Mouse (Mus musculus) forebrain, embryonic 10.5 days (tissue): ENCODE data around the gene Slamf9. TPM values are rescaled to one million over a fixed set of nuclear protein-coding genes. Genes with fewer than 3 reads are reported as not detected.

ENCODE experiments used
- DNase-seq: peaks from one replicate; pipeline ENCODE4 v3.0.0-alpha.2; 2017; ENCODE audit warnings: low spot score; ENCODE audit errors: extremely low spot score
- H3K27ac ChIP-seq: fragments of 300-500 bp; sonication (generic); 2 replicates; pipeline ENCODE4 v1.5.1; 2016; ENCODE audit warnings: mild to moderate bottlenecking
- H3K27me3 ChIP-seq: fragments of 300-500 bp; sonication (generic); 2 replicates; pipeline ENCODE4 v1.6.1; 2016; ENCODE audit warnings: mild to moderate bottlenecking; ENCODE audit not compliant: poor library complexity, severe bottlenecking
- H3K36me3 ChIP-seq: fragments of 300-500 bp; sonication (generic); replicated peaks from 2 replicates; pipeline ENCODE4 v1.6.1; 2016; ENCODE audit warnings: mild to moderate bottlenecking, moderate library complexity
- H3K4me1 ChIP-seq: fragments of 300-500 bp; sonication (generic); 2 replicates; pipeline ENCODE4 v1.6.1; 2016
- H3K4me3 ChIP-seq: fragments of 300-500 bp; sonication (generic); 2 replicates; pipeline ENCODE4 v1.5.1; 2016; ENCODE audit warnings: mild to moderate bottlenecking, moderate library complexity
- H3K9me3 ChIP-seq: fragments of 300-500 bp; sonication (generic); 2 replicates; pipeline ENCODE4 v1.6.1; 2016; ENCODE audit warnings: mild to moderate bottlenecking, moderate library complexity
- WGBS: fragments of 180-500 bp; shearing (Covaris S2); methylation state at CpG from one replicate; pipeline ENCODE4 v1.1.7; 2016; 5-methylcytosine and 5-hydroxymethylcytosine counted together
- polyA plus RNA-seq: library from polyadenylated mRNA; unstranded; fragments of >200 nt; fragmentation: Nextera tagmentation; extraction: Ambion mirVana; gene quantifications from 2 replicates; pipeline ENCODE4 v1.2.1, GENCODE M21; 2016

The Slamf9 gene
- polyA plus RNA-seq, 1 experiment from 2014 or later, result not detected

GRCm38 (mm10) chr1:172512962-172513361 lies 37.8 kb downstream of the Slamf9 start:
- peak overlapping the region; percentile 17; the same call in 1 of the 2 replicates for H3K4me3 ChIP-seq
- peaks cover 7% of the 10 kb centered on the region for H3K9me3 ChIP-seq
- H3K4me1 ChIP-seq, result peaks cover 39% of the 10 kb centered on the region
- H3K36me3 ChIP-seq, result no peaks in the 10 kb centered on the region
- 37% methylated on average over 13 of the region's 13 CpGs for WGBS
- no peak for DNase-seq
- H3K27ac ChIP-seq, result peak overlapping the region; percentile 68
- H3K27me3 ChIP-seq, result peaks cover 6% of the 10 kb centered on the region; the same call in 1 of the 2 replicates

DNA sequence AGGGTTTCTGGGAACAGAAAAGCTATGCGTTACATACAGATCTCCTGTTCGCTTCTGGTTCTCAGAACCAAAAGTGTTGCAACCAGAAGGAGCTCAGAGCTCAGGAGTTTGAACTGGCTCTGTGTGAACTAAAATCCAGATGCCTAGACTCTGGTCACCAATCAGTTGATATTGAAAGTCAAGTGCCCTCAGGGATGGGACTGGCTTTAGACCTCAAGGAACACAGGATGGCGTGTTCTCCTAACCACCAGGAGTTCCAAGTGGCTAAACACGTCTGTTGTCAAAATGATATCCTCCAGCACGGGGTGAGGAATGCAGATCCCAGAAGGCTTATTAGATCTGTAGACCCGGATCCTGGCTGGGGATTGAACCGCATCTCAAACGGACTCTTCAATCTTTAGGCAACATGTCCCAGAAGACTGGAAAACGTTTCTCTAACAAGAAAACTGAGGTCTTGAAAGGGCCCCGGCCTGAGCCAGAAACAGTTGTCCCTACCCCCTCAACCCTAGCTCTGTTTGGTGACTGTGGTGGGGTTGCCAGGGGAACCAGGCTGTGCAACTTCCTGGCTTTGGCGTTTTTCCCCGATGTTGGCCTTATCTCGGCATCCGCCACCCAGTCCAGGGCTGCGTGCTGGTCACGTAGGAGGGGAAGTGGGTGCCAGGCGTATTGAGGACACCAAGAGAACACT lies 38.5 kb downstream of the Slamf9 start:
- 87% methylated on average over 17 of the region's 17 CpGs for WGBS
- Histone ChIP-seq H3K9me3 (peaks cover 9% of the 10 kb centered on the region), H3K4me3 (no peak overlapping the region), H3K27me3 (peaks cover 5% of the 10 kb centered on the region; the same call in 1 of the 2 replicates), H3K4me1 (peaks cover 34% of the 10 kb centered on the region), H3K27ac (peak overlapping the region; percentile 68; the same call in 1 of the 2 replicates), H3K36me3 (no peaks in the 10 kb centered on the region)
- DNase-seq, result no peak

- Histone ChIP-seq H3K4me1 (peaks cover 31% of the 10 kb centered on the region), H3K36me3 (no peaks in the 10 kb centered on the region), H3K27ac (no peak overlapping the region), H3K9me3 (peaks cover 9% of the 10 kb centered on the region), H3K4me3 (no peak overlapping the region), H3K27me3 (peaks cover 6% of the 10 kb centered on the region; the same call in 1 of the 2 replicates)
- WGBS, result 87% methylated on average over 4 of the region's 4 CpGs
- no peak for DNase-seq
These were observed 39.0 kb downstream of the Slamf9 start for GRCm38 (mm10) chr1:172514213-172514529.

DNA sequence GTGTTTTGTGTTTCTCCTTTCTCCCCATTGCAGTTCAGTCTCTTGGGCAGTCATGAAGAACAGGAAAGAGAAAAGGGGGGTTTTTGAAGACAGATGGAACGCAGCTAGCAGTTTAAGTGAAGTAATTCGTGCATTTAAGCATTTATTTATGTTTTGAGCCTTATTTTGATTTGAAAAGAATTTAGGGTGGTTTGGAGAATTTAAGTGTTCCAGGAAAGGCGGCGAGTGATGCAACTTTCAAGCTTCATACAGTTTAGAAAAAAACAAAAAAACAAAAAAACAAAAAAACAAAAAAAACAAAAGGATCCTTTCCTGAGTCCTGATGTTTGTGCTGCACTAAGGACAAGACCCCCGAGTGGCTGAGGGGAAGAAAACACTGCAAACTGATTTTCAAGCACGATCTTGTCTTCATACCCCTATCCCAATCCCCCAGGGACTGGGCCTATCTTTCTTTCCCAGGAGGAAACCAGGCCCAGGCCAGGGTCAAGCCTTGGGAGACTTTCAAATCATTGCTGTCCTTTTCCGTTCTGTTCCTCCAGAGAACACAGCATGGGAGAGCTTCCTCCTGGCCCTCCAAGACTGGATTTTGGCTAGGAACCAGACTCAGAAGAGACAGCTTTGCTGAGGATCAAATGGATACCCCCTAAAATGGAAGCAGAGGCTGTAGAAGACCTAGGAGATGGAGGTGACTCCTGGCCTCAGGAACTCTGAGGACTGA lies 39.6 kb downstream of the Slamf9 start:
- H3K27me3 ChIP-seq, result peaks cover 11% of the 10 kb centered on the region; the same call in 1 of the 2 replicates
- WGBS, result 86% methylated on average over 7 of the region's 7 CpGs
- DNase-seq, result no peak
- no peaks in the 10 kb centered on the region for H3K36me3 ChIP-seq
- no peak overlapping the region for H3K4me3 ChIP-seq
- peaks cover 35% of the 10 kb centered on the region for H3K4me1 ChIP-seq
- no peak overlapping the region for H3K27ac ChIP-seq
- peaks cover 9% of the 10 kb centered on the region for H3K9me3 ChIP-seq

GRCm38 (mm10) chr1:172515396-172515795 lies 40.2 kb downstream of the Slamf9 start:
- Histone ChIP-seq H3K4me1 (peaks cover 37% of the 10 kb centered on the region), H3K36me3 (no peaks in the 10 kb centered on the region), H3K27me3 (peaks cover 13% of the 10 kb centered on the region; the same call in 1 of the 2 replicates), H3K27ac (0 out of 2 replicates have a peak overlapping the region, but pooled peaks have one; percentile 20), H3K4me3 (no peak overlapping the region), H3K9me3 (peaks cover 9% of the 10 kb centered on the region)
- no peak for DNase-seq
- 72% methylated on average over 1 of the region's 1 CpGs for WGBS

DNA sequence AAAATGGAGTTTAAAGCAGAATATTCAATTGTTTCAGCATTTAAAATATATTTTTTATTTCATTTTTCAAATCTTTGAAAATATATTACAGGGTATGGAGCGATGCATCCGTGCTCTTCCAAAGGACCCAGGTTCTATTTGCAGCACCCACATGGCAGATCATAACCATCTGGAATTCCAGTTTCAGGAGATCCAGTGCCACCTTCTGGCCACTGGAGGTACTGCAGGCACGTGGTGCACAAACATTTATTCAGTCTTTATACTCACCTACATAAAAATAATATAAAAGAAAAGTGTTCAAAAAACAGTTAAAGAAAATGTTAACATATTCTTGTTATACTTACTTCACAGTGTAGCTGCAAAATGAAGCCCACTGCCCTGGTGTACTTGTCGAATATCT lies 42.9 kb downstream of the Slamf9 start:
- WGBS, result 75% methylated on average over 4 of the region's 4 CpGs
- peaks cover 9% of the 10 kb centered on the region for H3K9me3 ChIP-seq
- H3K4me3 ChIP-seq, result no peak overlapping the region
- no peaks in the 10 kb centered on the region for H3K36me3 ChIP-seq
- no peak for DNase-seq
- H3K27me3 ChIP-seq, result peaks cover 28% of the 10 kb centered on the region
- no peak overlapping the region for H3K27ac ChIP-seq
- H3K4me1 ChIP-seq, result peaks cover 41% of the 10 kb centered on the region

DNA sequence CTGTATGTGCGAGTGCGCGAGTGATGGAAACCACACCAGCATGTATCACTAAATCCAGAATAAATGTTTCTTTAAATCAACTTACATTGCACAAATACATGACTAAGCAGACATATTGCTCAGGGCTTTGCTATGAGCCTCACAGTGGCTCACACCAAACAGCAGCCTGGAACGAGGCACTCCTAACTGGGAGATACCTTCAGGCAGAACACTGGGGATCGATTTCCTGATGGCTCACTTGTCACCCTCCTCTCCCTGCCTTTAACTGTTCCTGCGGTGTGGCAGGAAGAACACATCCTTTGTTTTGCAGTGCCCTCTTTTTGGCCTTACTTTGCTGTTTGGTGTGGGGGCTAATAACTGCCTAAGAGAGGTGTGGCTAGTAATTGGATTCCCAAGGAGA lies 44.5 kb downstream of the Slamf9 start:
- 70% methylated on average over 6 of the region's 6 CpGs for WGBS

DNA sequence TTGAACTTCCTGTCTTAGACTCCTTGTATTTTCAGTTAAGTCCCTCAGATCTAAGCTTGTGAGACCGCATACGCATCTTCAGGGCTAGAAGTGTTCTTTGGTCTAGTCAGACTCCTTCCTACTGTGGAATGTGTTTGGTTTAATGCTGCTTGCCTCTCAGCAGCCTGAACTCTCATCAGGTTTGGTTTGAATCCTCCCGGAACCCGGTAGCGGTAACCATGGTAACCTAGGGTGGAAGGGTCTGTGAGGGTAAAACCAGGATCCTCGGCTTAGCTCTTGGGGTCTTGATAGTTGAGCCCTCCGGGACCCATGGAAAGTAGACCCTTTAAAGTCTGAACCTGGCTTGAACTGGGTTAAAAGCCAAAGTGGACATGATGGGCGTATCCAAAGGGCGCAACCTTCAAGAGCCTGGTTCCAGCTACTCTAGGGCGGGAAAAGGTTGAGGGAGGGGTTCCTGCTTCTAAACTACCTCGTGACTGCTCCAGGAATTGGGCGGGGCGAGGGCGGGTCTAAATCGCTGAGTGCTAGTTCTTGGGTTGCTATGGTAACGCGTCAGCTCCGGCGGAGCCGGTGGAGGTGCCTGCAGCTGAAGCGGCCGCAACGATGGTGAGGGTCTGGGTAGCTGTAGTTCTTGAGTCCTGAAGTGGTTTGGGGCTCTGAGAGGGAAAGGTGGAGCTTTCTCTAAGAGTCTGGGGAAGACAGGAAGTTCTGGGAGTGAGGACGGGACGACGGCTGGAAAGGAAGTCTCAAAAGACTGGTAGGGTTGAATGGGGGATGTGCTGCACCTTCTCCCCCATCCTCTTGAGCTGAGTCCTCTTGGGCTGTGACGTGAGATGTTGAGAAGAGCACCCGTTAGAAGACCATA lies 45.6 kb downstream of the Slamf9 start, which contains the start of gene Cfap45:
Cfap45 (plus strand) TSS at position 226 of the 865 bp plus-strand sequence.
- DNase-seq, result peak; percentile 95
- Histone ChIP-seq H3K9me3 (peaks cover 9% of the 10 kb centered on the region), H3K36me3 (no peaks in the 10 kb centered on the region), H3K4me1 (peaks cover 41% of the 10 kb centered on the region), H3K27me3 (peaks cover 26% of the 10 kb centered on the region), H3K27ac (peak within 1 kb of the TSS; percentile 83), H3K4me3 (peak within 1 kb of the TSS; percentile 49)
- 4% methylated on average over 28 of the region's 28 CpGs for WGBS

More for the DNA sequence above, 44.5 kb downstream of the Slamf9 start:
- Histone ChIP-seq H3K27me3 (peaks cover 26% of the 10 kb centered on the region), H3K27ac (peak overlapping the region; percentile 83; the same call in 1 of the 2 replicates), H3K4me1 (peaks cover 31% of the 10 kb centered on the region), H3K9me3 (peaks cover 9% of the 10 kb centered on the region), H3K4me3 (no peak overlapping the region), H3K36me3 (no peaks in the 10 kb centered on the region)
- no peak for DNase-seq

GRCm38 (mm10) chr1:172522524-172522923 lies 47.4 kb downstream of the Slamf9 start:
- H3K27ac ChIP-seq, result no peak overlapping the region
- peaks cover 7% of the 10 kb centered on the region for H3K9me3 ChIP-seq
- peaks cover 44% of the 10 kb centered on the region for H3K4me1 ChIP-seq
- no peak overlapping the region for H3K4me3 ChIP-seq
- H3K36me3 ChIP-seq, result no peaks in the 10 kb centered on the region
- WGBS, result 65% methylated on average over 7 of the region's 7 CpGs
- no peak for DNase-seq
- H3K27me3 ChIP-seq, result peaks cover 33% of the 10 kb centered on the region

GRCm38 (mm10) chr1:172523699-172524101 lies 48.5 kb downstream of the Slamf9 start:
- H3K4me1 ChIP-seq, result peaks cover 44% of the 10 kb centered on the region
- WGBS, result 81% methylated on average over 12 of the region's 12 CpGs
- H3K9me3 ChIP-seq, result no peaks in the 10 kb centered on the region
- DNase-seq, result no peak
- no peaks in the 10 kb centered on the region for H3K36me3 ChIP-seq
- peaks cover 39% of the 10 kb centered on the region for H3K27me3 ChIP-seq
- no peak overlapping the region for H3K27ac ChIP-seq
- no peak overlapping the region for H3K4me3 ChIP-seq

- WGBS, result 59% methylated on average over 15 of the region's 15 CpGs
- Histone ChIP-seq H3K9me3 (no peaks in the 10 kb centered on the region), H3K4me3 (no peak overlapping the region), H3K36me3 (no peaks in the 10 kb centered on the region), H3K27me3 (peaks cover 37% of the 10 kb centered on the region), H3K4me1 (peaks cover 40% of the 10 kb centered on the region), H3K27ac (peak overlapping the region; percentile 44; the same call in 1 of the 2 replicates)
- no peak for DNase-seq
These were observed 50.0 kb downstream of the Slamf9 start for GRCm38 (mm10) chr1:172525027-172525764.

DNA sequence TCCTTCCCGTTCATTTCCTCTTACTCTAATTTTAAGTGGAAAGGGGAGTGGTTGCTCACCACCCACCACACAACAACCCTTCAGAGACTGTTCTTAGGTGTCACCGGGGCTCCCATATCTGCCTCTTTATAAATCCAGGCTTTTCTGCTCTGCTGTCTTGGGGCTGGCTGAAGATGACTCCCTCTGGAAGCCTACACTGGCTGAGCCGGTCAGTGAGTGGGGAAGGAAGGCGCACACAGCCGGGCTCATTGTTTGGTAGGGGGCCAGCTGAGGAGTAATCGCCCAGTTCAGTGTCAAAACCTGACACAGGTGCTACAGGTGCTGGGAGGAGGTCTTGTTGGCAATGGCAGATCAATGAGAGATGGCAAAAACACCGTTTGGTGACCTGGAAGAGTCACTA lies 50.8 kb downstream of the Slamf9 start:
- Histone ChIP-seq H3K27ac (no peak overlapping the region), H3K4me3 (no peak overlapping the region)
- no peak for DNase-seq

More for the DNA sequence above, 50.8 kb downstream of the Slamf9 start:
- H3K27me3 ChIP-seq, result peaks cover 44% of the 10 kb centered on the region
- H3K4me1 ChIP-seq, result peaks cover 40% of the 10 kb centered on the region
- H3K36me3 ChIP-seq, result no peaks in the 10 kb centered on the region
- H3K9me3 ChIP-seq, result no peaks in the 10 kb centered on the region
- 75% methylated on average over 7 of the region's 7 CpGs for WGBS
